Mouse (Mus musculus): ENCODE data around the gene Tarbp2.

The Tarbp2 gene

GRCm38 (mm10) chr15:102501084-102501814 is 16.7 kb upstream of the Tarbp2 start:
- no peak for TF ChIP-seq GATA4 (IDR thresholded peaks at IDR 0.05; ENCODE audit: insufficient replicate concordance, low read length)

- TF ChIP-seq GATA4 (IDR thresholded peaks at IDR 0.05; ENCODE audit: insufficient replicate concordance, low read length), result no peak
Measured at GRCm38 (mm10) chr15:102502254-102502840, 15.6 kb upstream of the Tarbp2 start.

GRCm38 (mm10) chr15:102503447-102503846 is 14.5 kb upstream of the Tarbp2 start, which contains the start of gene Gm10337:
Gm10337 (plus strand) TSS chr15:102503722.
- no peak for TF ChIP-seq GATA4 (IDR thresholded peaks at IDR 0.05; ENCODE audit: insufficient replicate concordance, low read length)

GRCm38 (mm10) chr15:102503924-102504782 is 13.8 kb upstream of the Tarbp2 start:
- TF ChIP-seq GATA4 (IDR thresholded peaks at IDR 0.05; ENCODE audit: insufficient replicate concordance, low read length), result no peak

- TF ChIP-seq GATA4 (IDR thresholded peaks at IDR 0.05; ENCODE audit: insufficient replicate concordance, low read length), result no peak
Measured at GRCm38 (mm10) chr15:102505073-102505769, 12.8 kb upstream of the Tarbp2 start.

- no peak for TF ChIP-seq GATA4 (IDR thresholded peaks at IDR 0.05; ENCODE audit: insufficient replicate concordance, low read length)
Measured at GRCm38 (mm10) chr15:102505770-102506463, 12.1 kb upstream of the Tarbp2 start.

- TF ChIP-seq GATA4 (IDR thresholded peaks at IDR 0.05; ENCODE audit: insufficient replicate concordance, low read length), result no peak
Measured at GRCm38 (mm10) chr15:102506464-102506830, 11.5 kb upstream of the Tarbp2 start.

- TF ChIP-seq GATA4 (IDR thresholded peaks at IDR 0.05; ENCODE audit: insufficient replicate concordance, low read length), result no peak
Measured at GRCm38 (mm10) chr15:102506864-102507263, 11.1 kb upstream of the Tarbp2 start.

- no peak for TF ChIP-seq GATA4 (IDR thresholded peaks at IDR 0.05; ENCODE audit: insufficient replicate concordance, low read length)
Measured at GRCm38 (mm10) chr15:102507561-102507960, 10.4 kb upstream of the Tarbp2 start.

- no peak for TF ChIP-seq GATA4 (IDR thresholded peaks at IDR 0.05; ENCODE audit: insufficient replicate concordance, low read length)
Measured at GRCm38 (mm10) chr15:102508336-102508735, 9.7 kb upstream of the Tarbp2 start.

- TF ChIP-seq GATA4 (IDR thresholded peaks at IDR 0.05; ENCODE audit: insufficient replicate concordance, low read length), result no peak
Measured at GRCm38 (mm10) chr15:102510110-102510509, 7.9 kb upstream of the Tarbp2 start.

GRCm38 (mm10) chr15:102510590-102511284 is 7.3 kb upstream of the Tarbp2 start:
- peak; percentile 61; the same call in 1 of the 2 replicates for TF ChIP-seq GATA4 (IDR thresholded peaks at IDR 0.05; ENCODE audit: insufficient replicate concordance, low read length)

GRCm38 (mm10) chr15:102511285-102511833 is 6.6 kb upstream of the Tarbp2 start:
- TF ChIP-seq GATA4 (IDR thresholded peaks at IDR 0.05; ENCODE audit: insufficient replicate concordance, low read length), result no peak

GRCm38 (mm10) chr15:102512010-102512409 is 6.0 kb upstream of the Tarbp2 start:
- no peak for TF ChIP-seq GATA4 (IDR thresholded peaks at IDR 0.05; ENCODE audit: insufficient replicate concordance, low read length)
